Mouse (Mus musculus) spleen, adult 2 months (tissue): Measurements from ENCODE around the gene Ndufaf4. TPM values are rescaled to one million over a fixed set of nuclear protein-coding genes. Genes with fewer than 3 reads are reported as not detected.
"Not testable (repeated sequence)": the region's sequence is repeated elsewhere in the genome, so short reads cannot be mapped to it uniquely, and the experiment has no call there.

Experiments
- DNase-seq, 2 experiments: peaks; one replicate each; pipeline versions ENCODE4 v3.0.0 to v3.0.0-alpha.2; 2012 to 2021; ENCODE audit warnings: low spot score in 2 of 2, low read depth in 1 of 2
- H3K27ac ChIP-seq: fragments of 200-500 bp; 2 replicates; pipeline ENCODE4 v1.5.1; 2012; ENCODE audit warnings: low read length, inconsistent platforms; ENCODE audit not compliant: insufficient read depth
- H3K27me3 ChIP-seq: fragments of 200-500 bp; 2 replicates; pipeline ENCODE4 v1.6.1; 2012; ENCODE audit warnings: mild to moderate bottlenecking, moderate library complexity, low read length, inconsistent platforms; ENCODE audit not compliant: control insufficient read depth, insufficient read depth
- H3K36me3 ChIP-seq: fragments of 200-500 bp; 2 replicates; pipeline ENCODE4 v1.6.1; 2012; ENCODE audit warnings: mild to moderate bottlenecking, low read length, inconsistent platforms; ENCODE audit not compliant: control insufficient read depth, insufficient read depth
- H3K4me1 ChIP-seq: fragments of 200-500 bp; 2 replicates; pipeline ENCODE4 v1.6.1; 2011; ENCODE audit warnings: inconsistent platforms; ENCODE audit not compliant: control insufficient read depth, insufficient read depth, insufficient read length
- H3K4me3 ChIP-seq: fragments of 200-500 bp; 2 replicates; pipeline ENCODE4 v1.5.1; 2011; ENCODE audit warnings: mild to moderate bottlenecking, inconsistent platforms; ENCODE audit not compliant: insufficient read depth, insufficient read length; ENCODE audit errors: extremely low read depth
- CTCF ChIP-seq: fragments of 200-500 bp; IDR thresholded peaks from 2 replicates; pipeline ENCODE4 v1.5.1; 2011; ENCODE audit warnings: mild to moderate bottlenecking, inconsistent platforms; ENCODE audit not compliant: insufficient read depth, insufficient read length, insufficient replicate concordance; ENCODE audit errors: extremely low read depth
- POLR2A ChIP-seq: fragments of 200-500 bp; IDR thresholded peaks from 2 replicates; pipeline ENCODE4 v1.6.1; 2011; ENCODE audit warnings: low read depth, low read length, inconsistent platforms
- WGBS: fragments of 180-500 bp; shearing (Covaris S2); methylation state at CpG from one replicate; pipeline ENCODE4 v1.1.7; 2018; 5-methylcytosine and 5-hydroxymethylcytosine counted together
- polyA plus RNA-seq: library from polyadenylated mRNA; depleted of rRNA; stranded (reverse); fragments of >200 nt; gene quantifications from 2 replicates; pipeline ENCODE4 v1.2.3, GENCODE M21; 2012; rRNA removed

Gene Ndufaf4
- polyA plus RNA-seq, result 1.8 and 2.0 TPM in 2 replicates

DNA sequence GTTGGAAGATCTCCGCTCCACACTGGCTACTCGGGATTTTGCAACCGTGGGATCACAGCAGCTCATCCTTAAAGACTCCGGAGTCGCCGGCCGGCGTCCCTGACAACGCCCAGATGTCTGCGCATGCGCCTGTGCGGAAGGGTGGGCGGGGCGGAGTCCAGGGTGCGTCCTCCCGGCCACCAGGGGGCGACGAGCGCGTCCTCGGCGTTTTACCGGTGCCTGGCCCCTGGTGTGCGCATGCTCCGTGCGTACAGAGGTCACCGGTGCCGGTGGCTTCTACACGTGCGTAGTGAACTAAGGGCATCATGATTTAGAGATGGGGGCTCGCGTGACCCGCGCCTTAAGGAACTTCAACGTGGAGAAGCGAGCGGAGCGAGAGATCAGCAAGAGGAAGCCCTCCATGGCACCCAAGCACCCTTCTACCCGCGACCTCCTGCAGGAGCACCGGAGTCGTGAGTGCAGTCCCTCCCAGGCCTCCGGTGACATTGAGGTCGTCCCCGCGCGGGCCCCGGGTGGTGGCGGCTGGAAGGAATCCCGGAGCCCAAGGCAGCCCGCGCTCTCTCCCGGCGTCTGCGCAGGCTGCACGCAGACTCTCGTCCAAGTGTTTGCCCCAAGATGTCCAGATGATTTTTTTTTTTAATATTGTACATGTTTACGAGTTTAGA is at the start of gene Ndufaf4:
TSS of gene Ndufaf4 (plus strand) at position 233 of the 665 bp plus-strand sequence.
- DNase-seq, result peak; percentile 80 to 93
- Histone ChIP-seq H3K27ac (no peak within 1 kb of the TSS), H3K27me3 (no peaks in the 10 kb centered on the region), H3K4me1 (peaks cover 2% of the 10 kb centered on the region; the same call in 1 of the 2 replicates), H3K36me3 (no peaks in the 10 kb centered on the region), H3K4me3 (peak within 1 kb of the TSS; percentile 74)
- TF ChIP-seq CTCF, result peak; percentile 93
- no peak for TF ChIP-seq POLR2A
- WGBS, result under 1% methylated on average over 58 of the region's 58 CpGs

DNA sequence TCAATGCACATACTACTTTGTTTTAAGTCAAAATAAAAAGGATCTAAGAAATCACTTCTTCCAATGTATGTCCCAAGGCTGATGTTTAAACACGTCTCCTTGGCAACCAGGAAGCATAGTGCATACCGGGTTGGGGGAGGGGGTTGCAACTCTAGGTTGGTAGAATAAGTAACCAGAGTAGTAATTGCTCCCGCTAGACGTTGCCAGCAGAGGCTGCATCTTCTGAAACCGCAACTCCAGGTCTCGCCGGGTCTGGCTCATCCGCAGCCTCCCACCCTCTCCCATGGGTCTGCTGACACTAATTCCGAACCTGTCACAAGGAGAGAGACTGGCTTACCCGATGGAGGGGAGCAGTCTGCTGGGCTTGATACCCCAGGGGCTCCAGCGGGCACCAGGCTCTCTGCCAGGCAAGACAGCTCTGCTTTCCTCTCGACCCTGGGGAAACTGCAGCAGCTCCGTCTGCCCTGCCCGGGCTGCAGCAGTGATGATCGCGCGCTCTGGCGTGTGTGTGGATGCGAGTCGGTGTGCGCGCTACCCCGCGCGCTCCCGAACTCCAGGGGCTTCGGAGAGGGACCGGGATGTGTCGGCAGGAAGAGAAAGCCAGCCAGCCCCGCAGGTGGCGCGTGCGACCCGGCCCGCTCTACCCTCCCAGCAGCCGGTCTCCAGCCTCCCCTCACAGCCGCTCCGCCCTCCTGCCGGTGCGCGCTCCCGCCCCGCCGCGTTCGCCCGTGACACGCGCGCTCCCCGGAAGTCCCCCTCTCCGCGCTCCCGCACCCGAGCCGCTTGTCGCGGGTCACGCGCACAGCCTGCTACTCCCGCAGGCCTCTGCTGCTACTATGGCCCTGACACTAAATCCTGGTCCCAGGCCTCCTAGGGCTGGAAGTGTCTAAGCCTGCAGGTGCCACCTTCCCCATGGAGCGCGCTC is 47.2 kb upstream of the Ndufaf4 start, which contains the start of gene Klhl32:
TSS of gene Klhl32 (minus strand) at position 724 of the 925 bp plus-strand sequence.
- no peak for TF ChIP-seq POLR2A
- WGBS, result 2% methylated on average over 55 of the region's 63 CpGs
- no peak within 1 kb of the TSS for H3K27ac ChIP-seq
- H3K4me3 ChIP-seq, result peak within 1 kb of the TSS; percentile 26; the same call in 1 of the 2 replicates
- H3K36me3 ChIP-seq, result no peaks in the 10 kb centered on the region
- DNase-seq, result peak in 1 of 2 experiments; percentile 9
- H3K4me1 ChIP-seq, result peaks cover 2% of the 10 kb centered on the region
- H3K27me3 ChIP-seq, result no peaks in the 10 kb centered on the region; the same call in 1 of the 2 replicates

DNA sequence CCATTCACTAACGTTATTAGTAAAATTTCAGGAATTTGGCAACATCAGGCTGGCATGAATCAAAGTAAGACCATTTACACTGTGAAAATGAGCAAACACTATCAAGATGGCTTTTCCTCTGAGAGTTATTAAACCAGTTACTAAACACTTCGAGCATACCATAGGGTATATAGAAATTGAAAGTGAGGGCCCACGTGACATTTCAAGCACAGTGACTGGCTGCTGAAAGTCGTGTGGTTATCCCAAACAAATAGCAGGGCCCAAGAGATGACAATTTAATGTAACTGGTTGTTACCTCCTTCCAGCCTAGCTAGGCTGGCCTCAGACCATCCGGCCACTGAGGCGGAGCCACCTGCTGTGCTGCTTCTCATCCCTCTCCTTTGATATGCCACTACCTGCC is 32.2 kb upstream of the Ndufaf4 start:
- no peaks in the 10 kb centered on the region for H3K4me1 ChIP-seq
- WGBS, result 63% methylated on average over 6 of the region's 6 CpGs
- H3K27me3 ChIP-seq, result no peaks in the 10 kb centered on the region

DNA sequence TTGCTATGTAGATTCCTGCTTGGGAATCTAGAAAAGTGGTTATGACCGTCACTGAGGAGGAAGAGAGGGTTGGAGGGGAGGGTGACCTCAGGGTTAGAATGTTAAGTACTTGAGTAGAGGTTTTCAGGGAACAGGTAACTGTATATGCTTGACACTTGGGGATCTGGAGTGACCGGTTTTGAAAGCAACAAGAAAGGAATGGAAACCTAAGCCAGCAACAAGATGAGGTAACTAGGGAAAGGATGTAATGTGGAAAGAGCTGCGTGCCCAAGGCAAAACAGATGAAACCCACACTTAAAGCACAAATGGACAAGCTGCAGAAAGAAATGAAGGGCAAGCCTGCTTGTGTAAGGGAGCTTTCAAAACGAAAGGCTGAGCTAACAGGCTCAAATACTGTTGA is 28.7 kb upstream of the Ndufaf4 start:
- TF ChIP-seq POLR2A (no peak), CTCF (no peak)
- H3K27me3 ChIP-seq, result no peaks in the 10 kb centered on the region
- no peaks in the 10 kb centered on the region for H3K4me1 ChIP-seq
- no peak overlapping the region for H3K4me3 ChIP-seq
- no peaks in the 10 kb centered on the region for H3K36me3 ChIP-seq
- WGBS, result 74% methylated on average over 4 of the region's 4 CpGs
- no peak overlapping the region for H3K27ac ChIP-seq
- no peak for DNase-seq

More for the DNA sequence above, 32.2 kb upstream of the Ndufaf4 start:
- TF ChIP-seq CTCF (no peak), POLR2A (no peak)
- H3K4me3 ChIP-seq, result no peak overlapping the region
- H3K27ac ChIP-seq, result no peak overlapping the region
- no peaks in the 10 kb centered on the region for H3K36me3 ChIP-seq
- DNase-seq, result no peak

- not testable (repeated sequence) for H3K27me3 ChIP-seq, H3K27ac ChIP-seq, H3K36me3 ChIP-seq, H3K4me1 ChIP-seq, H3K4me3 ChIP-seq, DNase-seq
- WGBS, result 64% methylated on average over 2 of the region's 2 CpGs
These were observed 8.5 kb upstream of the Ndufaf4 start for GRCm38 (mm10) chr4:24889386-24889785.

- H3K27ac ChIP-seq, result not testable (repeated sequence)
- WGBS, result 82% methylated on average over 2 of the region's 2 CpGs
These were observed 5.6 kb upstream of the Ndufaf4 start for GRCm38 (mm10) chr4:24892293-24892692.

DNA sequence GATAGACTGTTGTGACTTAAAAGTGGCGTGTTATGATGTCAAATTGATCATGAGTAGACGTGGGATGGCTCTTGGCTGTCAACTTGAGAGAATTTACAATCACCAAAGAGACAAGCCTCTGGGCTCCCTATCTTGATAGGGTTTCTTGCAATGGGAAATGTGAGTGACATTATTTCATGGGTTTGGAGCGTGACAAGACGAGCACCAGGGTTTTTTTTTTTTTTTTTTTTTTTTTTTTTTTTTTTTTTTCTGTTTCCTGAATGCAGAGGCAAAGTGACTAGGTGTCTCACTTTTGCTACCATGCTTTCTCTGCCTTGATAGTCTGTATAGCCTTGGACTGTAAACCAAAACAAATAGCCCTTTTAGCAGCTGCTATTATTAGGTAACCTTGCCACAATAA is 3.3 kb upstream of the Ndufaf4 start:
- 60% methylated on average over 4 of the region's 4 CpGs for WGBS
- H3K27ac ChIP-seq, result no peak overlapping the region
- no peak overlapping the region for H3K4me3 ChIP-seq
- H3K4me1 ChIP-seq, result peaks cover 2% of the 10 kb centered on the region; the same call in 1 of the 2 replicates
- H3K36me3 ChIP-seq, result no peaks in the 10 kb centered on the region
- H3K27me3 ChIP-seq, result no peaks in the 10 kb centered on the region
- no peak for TF ChIP-seq POLR2A
- no peak for TF ChIP-seq CTCF
- DNase-seq, result no peak

More at GRCm38 (mm10) chr4:24892293-24892692, 5.6 kb upstream of the Ndufaf4 start:
- H3K36me3 ChIP-seq, H3K4me1 ChIP-seq, H3K4me3 ChIP-seq, H3K27me3 ChIP-seq, DNase-seq: not testable (repeated sequence)
